Mouse (Mus musculus): ENCODE measurements at regions not wholly inside any gene's neighbourhood (a gene's known extent, or its start where the extent isn't known, plus 50 kb on each side); places are given as distances from the start of the nearest gene placed in this dataset.

GRCm38 (mm10) chr15:36680361-36681140 is 327.0 kb downstream of the Zfp706 start:
- DNase-seq = no peak
- intact Hi-C loops (cut with DNase I) = no loop called here

- intact Hi-C loops (cut with DNase I) = no loop called here
- no peak for DNase-seq
Observed at GRCm38 (mm10) chr15:36679577-36679976, 328.0 kb downstream of the Zfp706 start.

GRCm38 (mm10) chr15:36669748-36670147 is 337.8 kb downstream of the Zfp706 start:
- intact Hi-C loops (cut with DNase I) = no loop called here

GRCm38 (mm10) chr15:36666566-36666965 is 341.0 kb downstream of the Zfp706 start:
- DNase-seq = no peak
- intact Hi-C loops (cut with DNase I) = no loop called here

More at GRCm38 (mm10) chr15:36669748-36670147, 337.8 kb downstream of the Zfp706 start:
- DNase-seq = no peak

GRCm38 (mm10) chr15:36664391-36664790 is 343.2 kb downstream of the Zfp706 start:
- intact Hi-C loops (cut with DNase I) = no loop called here

GRCm38 (mm10) chr15:36660986-36661385 is 346.6 kb downstream of the Zfp706 start:
- intact Hi-C loops (cut with DNase I) = no loop called here
- DNase-seq = no peak

More at GRCm38 (mm10) chr15:36664391-36664790, 343.2 kb downstream of the Zfp706 start:
- no peak for DNase-seq
